Mouse (Mus musculus) stomach, embryonic 14.5 days (tissue): ENCODE data around the gene Itpr2. TPM values are rescaled to one million over a fixed set of nuclear protein-coding genes. Genes with fewer than 3 reads are reported as not detected.

Source experiments
- ATAC-seq: fragments of 200-750 bp; cut with Nextera tagmentation; 2 replicates; pipeline ENCODE4 v1.8.0; 2017; ENCODE audit warnings: low read depth, moderate TSS enrichment; ENCODE audit not compliant: insufficient number of reproducible peaks, insufficient read depth, low FRiP score
- H3K27ac ChIP-seq: fragments of 300-500 bp; sonication (generic); 2 replicates; pipeline ENCODE4 v1.5.1; 2014; ENCODE audit warnings: mild to moderate bottlenecking, low read length, moderate library complexity, mixed read lengths
- H3K27me3 ChIP-seq: fragments of 300-500 bp; sonication (generic); 2 replicates; pipeline ENCODE4 v1.6.1; 2014; ENCODE audit warnings: low read length, control low read depth, mixed read lengths; ENCODE audit not compliant: control insufficient read depth, insufficient read depth
- H3K36me3 ChIP-seq: fragments of 300-500 bp; sonication (generic); 2 replicates; pipeline ENCODE4 v1.6.1; 2014; ENCODE audit warnings: mild to moderate bottlenecking, control low read depth, low read length, moderate library complexity, mixed read lengths; ENCODE audit not compliant: control insufficient read depth, insufficient read depth
- H3K4me1 ChIP-seq: fragments of 300-500 bp; sonication (generic); 2 replicates; pipeline ENCODE4 v1.6.1; 2014; ENCODE audit warnings: low read length, control low read depth, mixed read lengths; ENCODE audit not compliant: control insufficient read depth, insufficient read depth
- H3K4me2 ChIP-seq: fragments of 300-500 bp; sonication (generic); replicated peaks from 2 replicates; pipeline ENCODE4 v1.6.1; 2014; ENCODE audit warnings: low read depth, low read length, control low read depth
- H3K4me3 ChIP-seq: fragments of 300-500 bp; sonication (generic); 2 replicates; pipeline ENCODE4 v1.5.1; 2014; ENCODE audit warnings: low read depth, low read length, control low read depth
- H3K9ac ChIP-seq: fragments of 300-500 bp; sonication (generic); replicated peaks from 2 replicates; pipeline ENCODE4 v1.6.1; 2014; ENCODE audit warnings: low read depth, mild to moderate bottlenecking, control low read depth, low read length, moderate library complexity, mixed read lengths
- H3K9me3 ChIP-seq: fragments of 300-500 bp; sonication (generic); 2 replicates; pipeline ENCODE4 v1.6.1; 2016; ENCODE audit warnings: low read depth, low read length, control low read depth; ENCODE audit not compliant: control insufficient read depth
- WGBS: fragments of 180-500 bp; shearing (Covaris S2); extraction: QIAGEN DNeasy Blood & Tissue Kit; methylation state at CpG from one replicate; pipeline ENCODE4 v1.1.7; 2014; 5-methylcytosine and 5-hydroxymethylcytosine counted together
- polyA plus RNA-seq: library from polyadenylated mRNA; unstranded; fragments of >200 nt; fragmentation: Nextera tagmentation; extraction: Ambion mirVana; gene quantifications from 2 replicates; pipeline ENCODE4 v1.2.1, GENCODE M21; 2014

Gene Itpr2
- polyA plus RNA-seq, 1 experiment from 2014 or later: 10.0 TPM

GRCm38 (mm10) chr6:146229519-146229918, 272.5 kb downstream of the Itpr2 start:
- ATAC-seq: no peak
- 88% methylated on average over 9 of the region's 9 CpGs for WGBS
- no peak overlapping the region for H3K4me3 ChIP-seq
- H3K9me3 ChIP-seq: no peaks in the 10 kb centered on the region
- H3K9ac ChIP-seq: no peak overlapping the region
- H3K36me3 ChIP-seq: no peaks in the 10 kb centered on the region
- no peak overlapping the region for H3K4me2 ChIP-seq
- no peaks in the 10 kb centered on the region for H3K27me3 ChIP-seq
- H3K27ac ChIP-seq: no peak overlapping the region
- H3K4me1 ChIP-seq: no peaks in the 10 kb centered on the region

- no peaks in the 10 kb centered on the region for H3K4me1 ChIP-seq
- no peak for ATAC-seq
- no peaks in the 10 kb centered on the region for H3K36me3 ChIP-seq
- no peak overlapping the region for H3K4me3 ChIP-seq
- 81% methylated on average over 3 of the region's 3 CpGs for WGBS
- no peaks in the 10 kb centered on the region for H3K9me3 ChIP-seq
- no peak overlapping the region for H3K9ac ChIP-seq
- H3K27me3 ChIP-seq: no peaks in the 10 kb centered on the region
- H3K27ac ChIP-seq: no peak overlapping the region
- H3K4me2 ChIP-seq: no peak overlapping the region
These were observed 274.0 kb downstream of the Itpr2 start for GRCm38 (mm10) chr6:146228048-146228447.

- H3K27me3 ChIP-seq: no peaks in the 10 kb centered on the region
- no peak for ATAC-seq
- no peaks in the 10 kb centered on the region for H3K36me3 ChIP-seq
- 64% methylated on average over 8 of the region's 8 CpGs for WGBS
- no peaks in the 10 kb centered on the region for H3K4me1 ChIP-seq
- no peaks in the 10 kb centered on the region for H3K9me3 ChIP-seq
- H3K4me2 ChIP-seq: no peak overlapping the region
- no peak overlapping the region for H3K9ac ChIP-seq
- H3K27ac ChIP-seq: no peak overlapping the region
- H3K4me3 ChIP-seq: no peak overlapping the region
These were observed 279.5 kb downstream of the Itpr2 start for GRCm38 (mm10) chr6:146222403-146223063.

GRCm38 (mm10) chr6:146221371-146222336, 280.4 kb downstream of the Itpr2 start:
- Histone ChIP-seq H3K4me3 (no peak overlapping the region), H3K36me3 (no peaks in the 10 kb centered on the region), H3K4me1 (no peaks in the 10 kb centered on the region), H3K9ac (no peak overlapping the region), H3K27me3 (no peaks in the 10 kb centered on the region), H3K27ac (no peak overlapping the region), H3K4me2 (0 out of 2 replicates have a peak overlapping the region, but pooled peaks have one; percentile 7), H3K9me3 (no peaks in the 10 kb centered on the region)
- 44% methylated on average over 23 of the region's 23 CpGs for WGBS
- ATAC-seq: peak; percentile 60; the same call in 1 of the 2 replicates

- H3K27me3 ChIP-seq: no peaks in the 10 kb centered on the region
- H3K9ac ChIP-seq: no peak overlapping the region
- H3K27ac ChIP-seq: no peak overlapping the region
- H3K36me3 ChIP-seq: no peaks in the 10 kb centered on the region
- no peak overlapping the region for H3K4me3 ChIP-seq
- no peak for ATAC-seq
- 75% methylated on average over 5 of the region's 5 CpGs for WGBS
- no peaks in the 10 kb centered on the region for H3K4me1 ChIP-seq
- H3K4me2 ChIP-seq: no peak overlapping the region
- H3K9me3 ChIP-seq: no peaks in the 10 kb centered on the region
These were observed 282.0 kb downstream of the Itpr2 start for GRCm38 (mm10) chr6:146220071-146220470.

GRCm38 (mm10) chr6:146219534-146219933, 282.5 kb downstream of the Itpr2 start:
- H3K36me3 ChIP-seq: no peaks in the 10 kb centered on the region
- H3K9me3 ChIP-seq: no peaks in the 10 kb centered on the region
- H3K4me1 ChIP-seq: no peaks in the 10 kb centered on the region
- H3K4me3 ChIP-seq: no peak overlapping the region
- WGBS: 91% methylated on average over 12 of the region's 12 CpGs
- H3K9ac ChIP-seq: no peak overlapping the region
- ATAC-seq: peak; percentile 72; the same call in 1 of the 2 replicates
- H3K4me2 ChIP-seq: no peak overlapping the region
- H3K27me3 ChIP-seq: no peaks in the 10 kb centered on the region
- no peak overlapping the region for H3K27ac ChIP-seq

GRCm38 (mm10) chr6:146215302-146215701, 286.7 kb downstream of the Itpr2 start:
- Histone ChIP-seq H3K4me1 (no peaks in the 10 kb centered on the region), H3K4me2 (no peak overlapping the region), H3K36me3 (no peaks in the 10 kb centered on the region), H3K9ac (no peak overlapping the region), H3K27me3 (no peaks in the 10 kb centered on the region), H3K4me3 (no peak overlapping the region), H3K9me3 (no peaks in the 10 kb centered on the region), H3K27ac (no peak overlapping the region)
- 79% methylated on average over 2 of the region's 2 CpGs for WGBS
- no peak for ATAC-seq

GRCm38 (mm10) chr6:146212339-146212738, 289.7 kb downstream of the Itpr2 start:
- 94% methylated on average over 3 of the region's 3 CpGs for WGBS
- ATAC-seq: no peak
- H3K4me1 ChIP-seq: no peaks in the 10 kb centered on the region

More at GRCm38 (mm10) chr6:146212339-146212738, 289.7 kb downstream of the Itpr2 start:
- H3K27me3 ChIP-seq: no peaks in the 10 kb centered on the region
- H3K9me3 ChIP-seq: no peaks in the 10 kb centered on the region
- H3K27ac ChIP-seq: no peak overlapping the region
- H3K36me3 ChIP-seq: no peaks in the 10 kb centered on the region
- H3K4me3 ChIP-seq: no peak overlapping the region
- no peak overlapping the region for H3K4me2 ChIP-seq
- no peak overlapping the region for H3K9ac ChIP-seq
